Mouse (Mus musculus): ENCODE results near the gene Poll.
"Not testable (repeated sequence)": the region's sequence is repeated elsewhere in the genome, so short reads cannot be mapped to it uniquely, and the experiment has no call there.

Gene Poll

GRCm38 (mm10) chr19:45578976-45579375, 18.6 kb upstream of the Poll start:
- DNase-seq (ENCODE audit: extremely low spot score, low spot score), result no peak

GRCm38 (mm10) chr19:45577141-45577750, 16.9 kb upstream of the Poll start:
- no peak for DNase-seq (ENCODE audit: extremely low spot score, low spot score)

GRCm38 (mm10) chr19:45575632-45576001, 15.3 kb upstream of the Poll start:
- DNase-seq (ENCODE audit: extremely low spot score, low spot score), result no peak

- no peak for DNase-seq (ENCODE audit: extremely low spot score, low spot score)
Measured at GRCm38 (mm10) chr19:45574941-45575631, 14.8 kb upstream of the Poll start.

- no peak for DNase-seq (ENCODE audit: extremely low spot score, low spot score)
Measured at GRCm38 (mm10) chr19:45574339-45574898, 14.1 kb upstream of the Poll start.

- peak; percentile 58 for DNase-seq (ENCODE audit: extremely low spot score, low spot score)
Measured at GRCm38 (mm10) chr19:45573861-45574267, 13.5 kb upstream of the Poll start.

GRCm38 (mm10) chr19:45573033-45573432, 12.7 kb upstream of the Poll start:
- DNase-seq (ENCODE audit: extremely low spot score, low spot score), result no peak

- no peak for DNase-seq (ENCODE audit: extremely low spot score, low spot score)
Measured at GRCm38 (mm10) chr19:45567367-45567766, 7.0 kb upstream of the Poll start.

GRCm38 (mm10) chr19:45565925-45566715, 5.8 kb upstream of the Poll start:
- no peak for DNase-seq (ENCODE audit: extremely low spot score, low spot score)

GRCm38 (mm10) chr19:45554136-45554535, 6.2 kb downstream of the Poll start:
- DNase-seq (ENCODE audit: extremely low spot score, low spot score), result no peak

GRCm38 (mm10) chr19:45552187-45552586, 8.1 kb downstream of the Poll start:
- no peak for DNase-seq (ENCODE audit: extremely low spot score, low spot score)

- no peak for DNase-seq (ENCODE audit: extremely low spot score, low spot score)
Measured at GRCm38 (mm10) chr19:45549948-45550347, 10.4 kb downstream of the Poll start.

- DNase-seq (ENCODE audit: extremely low spot score, low spot score), result no peak
Measured at GRCm38 (mm10) chr19:45549128-45549915, 11.0 kb downstream of the Poll start.

GRCm38 (mm10) chr19:45548196-45548595, 12.1 kb downstream of the Poll start:
- not testable (repeated sequence) for DNase-seq (ENCODE audit: extremely low spot score, low spot score)

GRCm38 (mm10) chr19:45544925-45545321, 15.4 kb downstream of the Poll start:
- peak; percentile 84 for DNase-seq (ENCODE audit: extremely low spot score, low spot score)

GRCm38 (mm10) chr19:45544152-45544924, 16.0 kb downstream of the Poll start:
- peak; percentile 50 for DNase-seq (ENCODE audit: extremely low spot score, low spot score)

GRCm38 (mm10) chr19:45542061-45542460, 18.3 kb downstream of the Poll start:
- DNase-seq (ENCODE audit: extremely low spot score, low spot score), result no peak

- DNase-seq (ENCODE audit: extremely low spot score, low spot score), result peak; percentile 79
Measured at GRCm38 (mm10) chr19:45541409-45542041, 18.8 kb downstream of the Poll start.

GRCm38 (mm10) chr19:45540657-45541408, 19.5 kb downstream of the Poll start:
- no peak for DNase-seq (ENCODE audit: extremely low spot score, low spot score)
